Mouse (Mus musculus) urinary bladder, adult 18-20 months (tissue): ENCODE measurements around the gene Gm3558.
"Not testable (repeated sequence)": the region's sequence is repeated elsewhere in the genome, so short reads cannot be mapped to it uniquely, and the experiment has no call there.

Source experiments
- DNase-seq, 2 experiments: peaks; one replicate each; pipeline ENCODE4 v3.0.0; 2022; ENCODE audit warnings: low spot score in 2 of 2, mixed read lengths in 2 of 2

The Gm3558 gene

DNA sequence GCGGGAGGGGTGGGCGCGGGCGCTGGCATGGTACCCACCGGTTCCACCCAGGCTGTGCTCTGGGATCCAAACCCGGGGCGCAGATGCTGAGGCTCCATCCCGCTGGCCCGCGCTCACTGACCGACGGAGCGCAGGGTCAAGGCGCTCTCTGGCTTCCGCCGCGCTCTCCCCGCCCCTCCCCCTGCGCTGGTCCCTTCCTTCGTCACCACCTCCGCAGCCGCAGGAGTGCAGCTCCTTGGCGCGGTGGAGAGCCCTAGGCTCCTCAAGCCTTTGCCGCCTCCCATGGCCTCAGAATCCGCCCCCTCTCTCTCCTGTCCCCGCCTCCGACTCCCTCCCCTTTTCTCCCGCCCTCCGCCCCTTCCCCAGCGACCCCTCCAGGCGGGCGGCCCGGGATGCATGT lies at the start of gene Gm3558:
Gm3558 (minus strand) TSS at position 185 of the 400 bp plus-strand sequence.
- not testable (repeated sequence) for DNase-seq

DNA sequence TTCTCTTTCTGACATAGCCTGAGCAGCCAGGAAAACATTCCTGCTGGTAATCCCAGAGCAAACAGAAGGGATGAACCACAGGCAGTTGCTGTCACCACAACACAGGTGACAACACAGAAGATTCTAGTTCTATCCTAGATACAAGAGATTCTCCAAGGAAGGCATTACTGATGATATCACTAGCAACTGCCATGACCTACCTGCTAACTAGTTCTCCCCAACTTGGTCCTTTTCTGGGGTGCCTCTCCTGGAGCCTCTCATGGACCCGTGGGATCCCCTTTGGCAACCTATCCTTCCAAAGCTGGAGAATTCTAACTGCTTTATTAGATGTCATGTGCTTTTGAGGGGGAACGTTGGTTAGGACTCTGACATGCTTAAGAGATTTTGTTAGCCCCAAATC lies 27.1 kb upstream of the Gm3558 start, which contains the start of gene Gm10338:
Gm10338 (minus strand) TSS at position 101 of the 400 bp plus-strand sequence.
- DNase-seq = not testable (repeated sequence)

DNA sequence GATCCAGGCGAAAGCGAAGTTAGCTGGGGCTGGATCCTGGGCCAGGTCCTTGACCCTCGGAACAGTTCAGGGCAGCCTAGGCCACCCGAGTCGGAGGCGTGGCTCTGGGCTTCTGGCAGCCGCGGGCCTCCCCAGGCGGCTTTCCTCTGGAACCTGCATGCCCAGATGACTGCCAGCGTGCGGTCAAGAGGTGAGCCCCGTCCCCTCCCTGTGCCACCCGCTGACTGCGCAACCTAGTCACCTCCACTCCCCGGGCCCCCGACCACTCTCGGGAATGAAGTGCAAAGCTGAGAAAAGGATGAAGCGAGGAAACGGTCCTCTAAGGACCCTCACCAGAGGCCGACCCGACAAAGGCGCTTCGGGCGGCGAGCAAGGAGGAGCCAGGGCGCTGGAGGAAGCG lies 476 bp downstream of the Gm3558 start:
- DNase-seq = peak in 1 of 2 experiments; percentile 12

DNA sequence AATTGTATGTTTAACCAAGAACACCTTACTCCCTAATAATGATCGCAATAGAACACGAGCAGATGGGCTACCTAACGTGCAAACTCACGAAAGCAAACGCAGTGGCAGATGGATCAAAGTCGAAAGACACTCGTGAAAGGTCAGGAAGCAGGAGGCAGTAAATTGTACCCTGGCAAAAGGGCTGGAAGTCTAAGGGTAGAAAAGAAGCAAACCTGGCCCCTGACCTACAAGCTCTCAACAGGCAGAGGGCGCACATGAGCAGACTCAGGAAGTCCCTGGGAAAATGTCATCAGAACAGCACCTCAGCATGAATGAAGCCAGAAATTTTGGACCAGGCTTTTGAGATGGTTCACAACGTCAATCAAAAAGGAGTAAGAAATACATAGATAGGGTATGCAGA lies 1.1 kb downstream of the Gm3558 start:
- DNase-seq = not testable (repeated sequence)
